Mouse (Mus musculus) CH12.LX (cell line): ENCODE results near the gene Csnk1g1.

ENCODE experiments used
- CHD1 ChIP-seq: IDR thresholded peaks from 2 replicates; pipeline ENCODE4 v1.6.1; 2012; ENCODE audit warnings: low read depth, low read length, improper control_type of control experiment, inconsistent platforms
- CTCF ChIP-seq, 2 experiments: IDR thresholded peaks in 1 of 2; conservative IDR thresholded peaks in 1 of 2; 2 replicates each; pipeline ENCODE4 v1.5.1; 2011 to 2012; ENCODE audit warnings: low read depth in 2 of 2, low read length in 2 of 2, improper control_type of control experiment in 1 of 2, inconsistent platforms in 1 of 2, mild to moderate bottlenecking in 1 of 2, moderate library complexity in 1 of 2
- GABPA ChIP-seq: IDR thresholded peaks from 2 replicates; pipeline ENCODE4 v1.6.1; 2012; ENCODE audit warnings: low read depth, low read length, improper control_type of control experiment, inconsistent platforms; ENCODE audit not compliant: insufficient replicate concordance
- KAT2A ChIP-seq: IDR thresholded peaks from 2 replicates; pipeline ENCODE4 v1.6.1; 2012; ENCODE audit warnings: low read length, improper control_type of control experiment, inconsistent platforms; ENCODE audit not compliant: insufficient replicate concordance
- MAFK ChIP-seq: IDR thresholded peaks from 2 replicates; pipeline ENCODE4 v1.6.1; 2011; ENCODE audit warnings: low read length, improper control_type of control experiment; ENCODE audit not compliant: insufficient replicate concordance
- RAD21 ChIP-seq: IDR thresholded peaks from 2 replicates; pipeline ENCODE4 v1.6.1; 2011; ENCODE audit warnings: low read depth, mild to moderate bottlenecking, low read length, improper control_type of control experiment, moderate library complexity
- ZKSCAN1 ChIP-seq: IDR thresholded peaks from 2 replicates; pipeline ENCODE4 v1.6.1; 2012; ENCODE audit warnings: low read depth, inconsistent platforms, low read length, improper control_type of control experiment, borderline replicate concordance

DNA sequence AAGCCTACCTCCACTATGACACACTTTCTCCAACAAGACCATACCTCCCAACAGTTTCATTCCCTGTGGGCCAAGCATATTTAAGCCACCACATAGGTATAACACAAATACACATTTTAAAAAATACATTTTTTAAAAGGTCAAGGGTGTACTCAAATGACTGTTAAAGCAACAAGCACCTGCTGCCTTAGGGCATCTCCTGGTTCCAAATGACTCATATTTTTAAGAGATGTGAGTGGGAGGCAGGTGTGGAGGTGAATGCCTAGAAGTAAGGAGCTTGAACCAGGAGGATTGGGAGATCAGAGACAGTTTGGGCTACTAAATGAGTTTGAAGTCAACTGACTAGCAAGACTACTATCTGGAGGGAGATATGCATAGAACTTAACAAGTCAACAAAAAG, 21.1 kb downstream of the Csnk1g1 start:
- TF ChIP-seq GABPA (no peak), CTCF (conservative IDR thresholded peaks at IDR 0.05 in 1 of 2, IDR thresholded peaks at IDR 0.05 in 1 of 2; ENCODE audit: low read depth in 2 of 2, low read length in 2 of 2) (no peak), RAD21 (no peak), CHD1 (no peak), MAFK (no peak), ZKSCAN1 (no peak), KAT2A (no peak)
